Mouse (Mus musculus) liver (tissue): ENCODE data around the gene Kif3a.

ENCODE experiments used
- DNase-seq: peaks from one replicate; pipeline ENCODE4 v3.0.0-alpha.2; 2020; ENCODE audit warnings: mixed read lengths

Kif3a gene

GRCm38 (mm10) chr11:53567224-53568014 lies at the start of gene Kif3a:
Gene Kif3a (plus strand): TSS chr11:53567379.
- peak; percentile 96 for DNase-seq

- DNase-seq: peak; percentile 67
Observed at GRCm38 (mm10) chr11:53518759-53519158, 48.4 kb upstream of the Kif3a start.

- peak; percentile 85 for DNase-seq
Observed at GRCm38 (mm10) chr11:53519207-53520121, 47.7 kb upstream of the Kif3a start, which contains the start of gene Sept8. Gene Sept8 (plus strand): TSS chr11:53519257.

GRCm38 (mm10) chr11:53520122-53520978 lies 46.8 kb upstream of the Kif3a start:
- peak; percentile 88 for DNase-seq

- peak; percentile 40 for DNase-seq
Observed at GRCm38 (mm10) chr11:53521120-53521820, 45.9 kb upstream of the Kif3a start.

GRCm38 (mm10) chr11:53521821-53522131 lies 45.4 kb upstream of the Kif3a start:
- DNase-seq: peak; percentile 68

- no peak for DNase-seq
Observed at GRCm38 (mm10) chr11:53522362-53522761, 44.8 kb upstream of the Kif3a start.

- no peak for DNase-seq
Observed at GRCm38 (mm10) chr11:53522930-53523329, 44.2 kb upstream of the Kif3a start.

- no peak for DNase-seq
Observed at GRCm38 (mm10) chr11:53523545-53524405, 43.4 kb upstream of the Kif3a start.

- DNase-seq: peak; percentile 70
Observed at GRCm38 (mm10) chr11:53524905-53525304, 42.3 kb upstream of the Kif3a start.

- no peak for DNase-seq
Observed at GRCm38 (mm10) chr11:53525461-53525860, 41.7 kb upstream of the Kif3a start.

- no peak for DNase-seq
Observed at GRCm38 (mm10) chr11:53528397-53529252, 38.6 kb upstream of the Kif3a start.

- DNase-seq: no peak
Observed at GRCm38 (mm10) chr11:53529253-53529557, 38.0 kb upstream of the Kif3a start.

GRCm38 (mm10) chr11:53530001-53530400 lies 37.2 kb upstream of the Kif3a start:
- DNase-seq: no peak

- DNase-seq: no peak
Observed at GRCm38 (mm10) chr11:53531578-53532230, 35.5 kb upstream of the Kif3a start.

GRCm38 (mm10) chr11:53532231-53532620 lies 35.0 kb upstream of the Kif3a start:
- no peak for DNase-seq

GRCm38 (mm10) chr11:53539002-53539491 lies 28.1 kb upstream of the Kif3a start:
- no peak for DNase-seq

GRCm38 (mm10) chr11:53540394-53540793 lies 26.8 kb upstream of the Kif3a start:
- DNase-seq: no peak

- DNase-seq: no peak
Observed at GRCm38 (mm10) chr11:53541222-53541621, 26.0 kb upstream of the Kif3a start.

GRCm38 (mm10) chr11:53543021-53543420 lies 24.2 kb upstream of the Kif3a start:
- no peak for DNase-seq
